Mouse (Mus musculus) liver, embryonic 14.5 days (tissue): ENCODE measurements around the gene Tspan31.

Experiments used
- CTCF ChIP-seq: IDR thresholded peaks from 2 replicates; pipeline ENCODE4 v1.5.1; 2016; ENCODE audit warnings: antibody characterized with exemption, low read depth, control low read depth
- EP300 ChIP-seq: IDR thresholded peaks from 2 replicates; pipeline ENCODE4 v1.6.1; 2016; ENCODE audit warnings: antibody characterized with exemption, low read depth

- TF ChIP-seq EP300 (no peak), CTCF (no peak)
Observed at GRCm38 (mm10) chr10:127092742-127093141, 22.7 kb upstream of the Tspan31 start.
